Mouse (Mus musculus): ENCODE results near the gene Rpl3.

DNA sequence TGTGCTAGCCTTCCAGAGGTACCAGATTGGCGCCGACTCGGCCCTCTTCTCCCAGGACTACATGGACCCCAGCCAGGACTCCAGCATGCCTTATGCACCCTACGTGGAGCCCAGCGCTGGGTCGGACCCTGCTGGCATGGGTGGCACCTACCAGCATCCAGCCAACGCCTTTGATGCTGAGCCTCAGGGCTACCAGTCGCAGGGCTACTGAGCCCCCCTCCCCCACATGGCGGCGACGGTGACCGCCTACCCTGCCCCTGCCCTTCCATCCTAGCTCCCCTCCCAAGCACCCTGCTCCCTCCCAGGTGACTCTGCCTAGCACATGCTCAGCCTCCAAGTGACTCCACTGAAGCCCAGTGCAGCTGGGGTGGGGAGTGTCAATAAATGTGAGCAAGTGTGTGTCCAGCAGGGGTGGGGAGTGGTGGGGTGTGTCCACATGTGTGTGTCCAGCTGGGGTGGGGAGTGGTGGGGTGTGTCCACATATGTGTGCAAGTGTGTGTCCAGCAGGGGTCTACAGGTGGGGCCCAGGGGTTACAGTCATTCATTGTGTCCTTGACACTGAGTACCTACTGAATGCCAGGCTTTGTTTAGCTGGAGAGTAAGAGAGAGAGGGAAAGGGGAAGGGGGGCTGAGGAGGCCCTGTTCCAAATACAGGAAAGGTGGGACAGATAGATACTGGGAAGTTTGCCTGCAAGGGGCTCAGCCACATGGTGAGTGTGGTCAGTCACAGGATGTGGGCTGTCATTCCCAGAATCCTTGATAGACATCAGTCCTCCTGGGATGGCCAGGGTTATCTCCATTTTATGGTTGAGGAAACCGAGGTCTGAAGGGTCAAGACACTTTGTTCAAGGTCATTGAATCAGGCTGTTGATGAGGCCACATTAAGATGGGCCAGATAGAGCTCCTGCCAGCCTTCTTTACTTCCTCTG is 24.5 kb upstream of the Rpl3 start:
- TF ChIP-seq POLR2A (IDR thresholded peaks at IDR 0.05; ENCODE audit: low read depth, low read length) (no peak), CTCF (IDR thresholded peaks at IDR 0.05; ENCODE audit: extremely low read depth, insufficient read length, insufficient replicate concordance, low read depth, low read length) (no peak)

Measured in small intestine, adult 2 months (tissue).